Mouse (Mus musculus) spleen, adult 2 months (tissue): ENCODE data around the gene Zfp950. TPM values are rescaled to one million over a fixed set of nuclear protein-coding genes. Genes with fewer than 3 reads are reported as not detected.

Experiments used
- DNase-seq, 2 experiments: peaks; one replicate each; pipeline versions ENCODE4 v3.0.0 to v3.0.0-alpha.2; 2012 to 2021; ENCODE audit warnings: low spot score in 2 of 2, low read depth in 1 of 2
- H3K27ac ChIP-seq: fragments of 200-500 bp; 2 replicates; pipeline ENCODE4 v1.5.1; 2012; ENCODE audit warnings: low read length, inconsistent platforms; ENCODE audit not compliant: insufficient read depth
- H3K27me3 ChIP-seq: fragments of 200-500 bp; 2 replicates; pipeline ENCODE4 v1.6.1; 2012; ENCODE audit warnings: mild to moderate bottlenecking, moderate library complexity, low read length, inconsistent platforms; ENCODE audit not compliant: control insufficient read depth, insufficient read depth
- H3K36me3 ChIP-seq: fragments of 200-500 bp; 2 replicates; pipeline ENCODE4 v1.6.1; 2012; ENCODE audit warnings: mild to moderate bottlenecking, low read length, inconsistent platforms; ENCODE audit not compliant: control insufficient read depth, insufficient read depth
- H3K4me1 ChIP-seq: fragments of 200-500 bp; 2 replicates; pipeline ENCODE4 v1.6.1; 2011; ENCODE audit warnings: inconsistent platforms; ENCODE audit not compliant: control insufficient read depth, insufficient read depth, insufficient read length
- H3K4me3 ChIP-seq: fragments of 200-500 bp; 2 replicates; pipeline ENCODE4 v1.5.1; 2011; ENCODE audit warnings: mild to moderate bottlenecking, inconsistent platforms; ENCODE audit not compliant: insufficient read depth, insufficient read length; ENCODE audit errors: extremely low read depth
- CTCF ChIP-seq: fragments of 200-500 bp; IDR thresholded peaks from 2 replicates; pipeline ENCODE4 v1.5.1; 2011; ENCODE audit warnings: mild to moderate bottlenecking, inconsistent platforms; ENCODE audit not compliant: insufficient read depth, insufficient read length, insufficient replicate concordance; ENCODE audit errors: extremely low read depth
- POLR2A ChIP-seq: fragments of 200-500 bp; IDR thresholded peaks from 2 replicates; pipeline ENCODE4 v1.6.1; 2011; ENCODE audit warnings: low read depth, low read length, inconsistent platforms
- WGBS: fragments of 180-500 bp; shearing (Covaris S2); methylation state at CpG from one replicate; pipeline ENCODE4 v1.1.7; 2018; 5-methylcytosine and 5-hydroxymethylcytosine counted together
- polyA plus RNA-seq: library from polyadenylated mRNA; depleted of rRNA; stranded (reverse); fragments of >200 nt; gene quantifications from 2 replicates; pipeline ENCODE4 v1.2.3, GENCODE M21; 2012; rRNA removed

Gene Zfp950
- polyA plus RNA-seq, 1 experiment, result 3.5 TPM

- H3K27ac ChIP-seq, result no peak overlapping the region
- no peak for DNase-seq
- H3K27me3 ChIP-seq, result no peaks in the 10 kb centered on the region
- H3K36me3 ChIP-seq, result no peaks in the 10 kb centered on the region
- TF ChIP-seq CTCF, result no peak
- TF ChIP-seq POLR2A, result no peak
- H3K4me1 ChIP-seq, result no peaks in the 10 kb centered on the region
- no peak overlapping the region for H3K4me3 ChIP-seq
These were observed 101.5 kb downstream of the Zfp950 start for GRCm38 (mm10) chr19:61039151-61039550.

GRCm38 (mm10) chr19:61031570-61031969 is 109.1 kb downstream of the Zfp950 start:
- H3K27me3 ChIP-seq, result no peaks in the 10 kb centered on the region
- no peak overlapping the region for H3K27ac ChIP-seq
- H3K4me3 ChIP-seq, result no peak overlapping the region
- WGBS, result 59% methylated on average over 2 of the region's 2 CpGs
- no peak for DNase-seq
- no peaks in the 10 kb centered on the region for H3K4me1 ChIP-seq
- no peak for TF ChIP-seq CTCF
- TF ChIP-seq POLR2A, result no peak
- no peaks in the 10 kb centered on the region for H3K36me3 ChIP-seq

- TF ChIP-seq CTCF, result no peak
- no peak for TF ChIP-seq POLR2A
- 72% methylated on average over 3 of the region's 3 CpGs for WGBS
- Histone ChIP-seq H3K36me3 (no peaks in the 10 kb centered on the region), H3K4me3 (no peak overlapping the region), H3K27ac (no peak overlapping the region), H3K4me1 (no peaks in the 10 kb centered on the region), H3K27me3 (no peaks in the 10 kb centered on the region)
- DNase-seq, result no peak
These were observed 118.6 kb downstream of the Zfp950 start for GRCm38 (mm10) chr19:61021939-61022566.

GRCm38 (mm10) chr19:61021502-61021901 is 119.1 kb downstream of the Zfp950 start:
- no peaks in the 10 kb centered on the region for H3K27me3 ChIP-seq
- no peak overlapping the region for H3K27ac ChIP-seq
- no peaks in the 10 kb centered on the region for H3K36me3 ChIP-seq
- H3K4me1 ChIP-seq, result no peaks in the 10 kb centered on the region
- H3K4me3 ChIP-seq, result no peak overlapping the region
- TF ChIP-seq CTCF (no peak), POLR2A (no peak)
- 74% methylated on average over 2 of the region's 2 CpGs for whole genome bisulfite sequencing
- no peak for DNase-seq

GRCm38 (mm10) chr19:61017477-61018266 is 123.0 kb downstream of the Zfp950 start:
- no peaks in the 10 kb centered on the region for H3K27me3 ChIP-seq
- no peak overlapping the region for H3K27ac ChIP-seq
- H3K36me3 ChIP-seq, result no peaks in the 10 kb centered on the region
- TF ChIP-seq POLR2A (no peak), CTCF (no peak)
- H3K4me3 ChIP-seq, result no peak overlapping the region
- WGBS, result 54% methylated on average over 1 of the region's 1 CpGs
- DNase-seq, result no peak
- H3K4me1 ChIP-seq, result no peaks in the 10 kb centered on the region

- H3K36me3 ChIP-seq, result no peaks in the 10 kb centered on the region
- H3K27me3 ChIP-seq, result no peaks in the 10 kb centered on the region
- TF ChIP-seq POLR2A (no peak), CTCF (no peak)
- H3K27ac ChIP-seq, result no peak overlapping the region
- WGBS, result 90% methylated on average over 2 of the region's 2 CpGs
- no peak overlapping the region for H3K4me3 ChIP-seq
- DNase-seq, result no peak
- H3K4me1 ChIP-seq, result no peaks in the 10 kb centered on the region
These were observed 131.4 kb downstream of the Zfp950 start for GRCm38 (mm10) chr19:61009266-61009665.

Other genes with a start within 250 kb of the Zfp950 start
- not detected in 2 replicates for gene Gm7102, start 35.5 kb upstream of the Zfp950 start, polyA plus RNA-seq
- gene Gm6020, start 43.0 kb upstream of the Zfp950 start, polyA plus RNA-seq, result not detected in 2 replicates
- gene Csf2ra, start 87.6 kb upstream of the Zfp950 start, polyA plus RNA-seq, result 419 and 523 TPM in 2 replicates
- not detected in 2 replicates for gene Gm21060, start 156.2 kb upstream of the Zfp950 start, polyA plus RNA-seq